Mouse (Mus musculus) bone marrow macrophage, adult 2 months (primary cell): ENCODE results near the gene Ptma. TPM values are rescaled to one million over a fixed set of nuclear protein-coding genes. Genes with fewer than 3 reads are reported as not detected.

Experiments
- H3K27ac ChIP-seq: 2 replicates; pipeline ENCODE4 v1.5.1; 2012; ENCODE audit warnings: low read depth, low read length; ENCODE audit not compliant: insufficient read depth
- H3K4me1 ChIP-seq: 2 replicates; pipeline ENCODE4 v1.6.1; 2012; ENCODE audit warnings: low read length; ENCODE audit not compliant: control insufficient read depth, insufficient read depth
- H3K4me3 ChIP-seq: 2 replicates; pipeline ENCODE4 v1.5.1; 2012; ENCODE audit warnings: mild to moderate bottlenecking, low read length, moderate library complexity; ENCODE audit not compliant: insufficient read depth
- CTCF ChIP-seq: IDR thresholded peaks from 2 replicates; pipeline ENCODE4 v1.5.1; 2012; ENCODE audit warnings: low read depth, mild to moderate bottlenecking, low read length, moderate library complexity
- POLR2A ChIP-seq: IDR thresholded peaks from 2 replicates; pipeline ENCODE4 v1.6.1; 2012; ENCODE audit warnings: mild to moderate bottlenecking, low read depth, low read length, borderline replicate concordance
- polyA plus RNA-seq: library from polyadenylated mRNA; stranded (reverse); fragments of >200 nt; gene quantifications from 2 replicates; pipeline ENCODE4 v1.2.4, GENCODE M21; 2012; ENCODE audit not compliant: missing spikeins, insufficient read depth, insufficient read length

Ptma gene
- polyA plus RNA-seq, 1 experiment = 1,364 TPM

DNA sequence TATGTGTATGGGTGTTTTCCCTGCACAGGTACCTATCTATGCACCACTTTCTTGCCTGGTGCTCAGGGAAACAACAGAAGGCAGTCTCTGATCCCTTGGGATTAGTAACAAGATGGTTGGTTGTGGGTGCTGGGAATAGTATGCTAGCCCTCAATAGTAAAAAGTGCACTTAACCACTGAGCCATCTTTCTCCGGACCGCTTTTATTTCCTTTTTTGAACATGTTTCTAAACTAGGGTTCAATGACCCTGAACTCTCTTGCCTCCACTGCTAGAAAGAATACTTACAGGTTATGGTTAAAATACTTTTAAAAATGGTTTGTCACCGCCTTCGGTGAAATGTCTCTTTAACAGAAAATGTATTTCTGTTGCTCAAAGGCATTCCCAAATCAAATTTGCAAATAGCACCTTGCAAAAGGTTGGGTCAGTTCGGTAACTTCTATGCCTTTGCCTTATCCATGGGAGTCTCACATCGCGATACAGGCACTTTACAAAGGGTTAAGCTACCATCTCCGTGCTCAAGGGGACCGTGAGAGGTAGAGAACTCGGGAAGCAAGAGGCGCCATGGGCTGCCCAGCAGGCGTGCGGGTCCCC is 39.7 kb upstream of the Ptma start:
- peak overlapping the region; percentile 81 for H3K4me3 ChIP-seq
- H3K4me1 ChIP-seq = peaks cover 19% of the 10 kb centered on the region
- no peak for TF ChIP-seq CTCF
- no peak; the same call in 1 of the 2 replicates for TF ChIP-seq POLR2A

DNA sequence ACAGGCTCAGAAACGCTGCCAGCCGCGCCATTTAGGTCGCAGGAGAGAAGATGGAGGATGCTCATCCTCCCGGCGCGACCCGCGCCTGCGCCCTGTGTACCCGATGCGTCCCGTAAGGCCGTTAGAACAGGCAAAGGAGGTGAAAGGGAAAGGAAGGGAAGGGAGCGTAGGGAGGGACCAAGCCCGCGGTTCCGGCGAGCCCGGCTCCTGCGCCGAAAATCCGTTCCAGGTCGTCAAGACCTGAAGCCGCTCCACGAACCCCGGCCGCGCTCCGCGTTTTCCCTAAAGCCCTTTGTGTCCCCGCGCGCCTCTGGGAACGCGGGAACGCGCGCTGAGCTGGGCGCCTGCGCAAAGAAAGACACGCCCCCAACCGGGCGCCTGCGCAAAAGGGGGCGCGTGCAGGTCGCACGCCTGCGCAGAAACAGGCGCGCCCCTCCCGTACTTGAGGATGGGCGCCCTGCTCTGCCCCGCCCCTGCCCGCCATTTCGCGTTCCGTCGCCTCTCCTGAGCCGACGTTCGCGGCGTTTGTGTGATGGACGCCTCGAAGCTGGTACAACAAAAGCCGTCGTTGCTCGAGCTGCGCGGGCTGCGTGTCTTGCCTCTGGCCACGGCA is 39.1 kb upstream of the Ptma start:
- Histone ChIP-seq H3K4me1 (peaks cover 25% of the 10 kb centered on the region), H3K4me3 (peak overlapping the region; percentile 82), H3K27ac (peak overlapping the region; percentile 84)
- TF ChIP-seq CTCF = no peak
- peak; percentile 89; the same call in 1 of the 2 replicates for TF ChIP-seq POLR2A

More for the DNA sequence above, 39.7 kb upstream of the Ptma start:
- H3K27ac ChIP-seq = peak overlapping the region; percentile 84

DNA sequence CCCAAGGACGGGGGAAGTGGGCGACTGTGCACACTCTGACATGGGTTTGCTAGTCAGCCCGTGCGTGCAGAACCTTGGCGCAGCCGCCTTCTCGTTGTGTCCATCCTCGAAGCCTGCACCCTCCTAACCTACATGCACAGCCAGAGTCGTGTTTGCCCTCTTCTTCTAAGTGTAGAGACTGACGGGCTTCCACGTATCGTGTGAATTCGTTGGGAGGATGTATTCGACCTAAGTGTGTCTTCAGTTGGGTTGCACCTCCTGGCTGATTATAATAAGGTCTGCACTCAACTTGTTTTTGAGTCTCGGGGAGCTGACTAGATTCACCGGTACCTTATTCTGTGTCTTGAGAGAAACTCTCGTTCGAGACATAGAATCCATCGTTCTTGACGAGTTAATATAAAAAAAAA is 38.6 kb upstream of the Ptma start:
- H3K4me3 ChIP-seq = peak overlapping the region; percentile 82
- peaks cover 29% of the 10 kb centered on the region for H3K4me1 ChIP-seq
- TF ChIP-seq POLR2A = no peak
- peak overlapping the region; percentile 68 for H3K27ac ChIP-seq

DNA sequence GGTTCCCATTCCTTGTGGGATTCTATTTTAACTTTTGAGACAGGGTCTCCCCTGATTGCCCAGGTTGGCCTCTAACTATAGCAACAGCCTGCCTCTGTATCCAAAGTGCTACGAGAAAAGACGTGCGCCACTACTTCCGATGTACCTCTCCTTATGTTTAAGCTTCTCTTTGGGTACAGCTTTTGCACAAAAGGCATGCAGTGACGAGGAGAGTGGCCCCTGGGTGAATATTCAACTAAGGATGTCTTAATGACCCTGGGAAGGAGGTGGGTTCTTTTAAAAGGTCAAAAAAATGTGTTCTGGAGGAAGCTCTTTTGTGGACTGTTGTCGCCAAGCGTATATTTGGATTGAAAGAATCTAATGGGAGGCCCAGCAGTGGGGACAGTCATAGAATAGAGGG is 38.2 kb upstream of the Ptma start:
- Histone ChIP-seq H3K4me1 (peaks cover 32% of the 10 kb centered on the region), H3K27ac (peak overlapping the region; percentile 68; the same call in 1 of the 2 replicates), H3K4me3 (peak overlapping the region; percentile 82)
- TF ChIP-seq CTCF (no peak), POLR2A (no peak)

DNA sequence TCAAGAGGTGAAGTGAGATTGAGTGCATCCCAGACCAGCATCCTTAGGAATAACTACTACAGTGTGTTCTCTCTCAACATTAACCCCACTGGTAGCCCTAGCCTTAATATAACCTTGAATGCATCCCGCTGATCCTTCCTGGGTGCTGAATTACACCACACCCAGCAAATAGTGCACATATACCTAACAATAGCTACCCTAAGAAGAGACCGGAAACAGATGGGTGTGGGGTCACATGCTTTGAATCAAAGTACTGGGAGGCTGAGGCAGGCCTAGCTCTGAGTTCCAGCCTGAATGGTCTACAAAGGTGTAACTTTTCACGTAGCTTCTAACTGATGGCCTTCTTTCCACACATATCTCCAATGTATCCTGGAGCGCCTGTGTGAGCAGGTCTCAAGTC is 37.8 kb upstream of the Ptma start:
- Histone ChIP-seq H3K4me3 (peak overlapping the region; percentile 82; the same call in 1 of the 2 replicates), H3K4me1 (peaks cover 32% of the 10 kb centered on the region), H3K27ac (no peak overlapping the region)

DNA sequence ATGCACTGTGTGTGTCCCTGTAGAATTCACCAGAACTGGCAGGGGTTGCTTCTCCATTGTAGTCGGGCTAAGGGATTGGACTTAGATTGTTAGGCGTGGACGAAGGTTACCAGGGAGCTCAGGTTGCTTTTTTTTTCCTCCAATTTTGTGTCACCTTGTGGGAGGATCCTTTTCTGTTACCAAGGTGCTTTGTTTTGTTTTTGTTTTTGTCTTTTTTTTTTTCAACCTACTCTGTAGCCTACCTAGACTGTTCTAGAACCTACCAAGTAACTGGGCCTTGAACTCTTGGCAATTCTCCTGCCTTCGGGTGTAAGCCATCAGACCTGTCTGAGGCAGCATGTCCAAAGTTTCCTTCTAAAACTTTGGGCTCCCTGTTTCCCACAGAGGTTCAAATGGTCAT is 36.6 kb upstream of the Ptma start:
- TF ChIP-seq CTCF (no peak), POLR2A (no peak)
- peaks cover 32% of the 10 kb centered on the region for H3K4me1 ChIP-seq
- no peak overlapping the region for H3K27ac ChIP-seq
- no peak overlapping the region for H3K4me3 ChIP-seq

More for the DNA sequence above, 37.8 kb upstream of the Ptma start:
- TF ChIP-seq CTCF (no peak), POLR2A (no peak)

DNA sequence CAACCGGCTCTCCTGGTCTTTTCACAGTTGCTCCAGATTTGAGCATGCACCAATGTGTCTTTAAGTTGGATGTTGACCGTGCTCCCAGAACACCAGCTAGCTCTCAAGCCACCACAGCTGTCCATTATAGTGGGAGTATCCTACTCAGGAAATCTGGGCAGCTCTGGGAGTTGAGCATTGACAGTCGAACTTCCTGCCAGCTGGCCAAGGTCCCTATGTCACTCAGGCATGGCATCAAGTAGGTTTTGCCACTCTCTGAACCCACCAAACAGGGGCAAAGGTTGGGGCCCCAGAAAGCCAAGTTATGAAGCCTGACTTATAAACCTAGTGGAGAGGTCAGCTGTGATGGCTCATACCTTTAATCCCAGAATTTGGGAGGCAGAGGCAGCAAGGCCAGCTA is 35.8 kb upstream of the Ptma start:
- H3K27ac ChIP-seq = no peak overlapping the region
- TF ChIP-seq CTCF (no peak), POLR2A (no peak)
- H3K4me1 ChIP-seq = peaks cover 32% of the 10 kb centered on the region
- H3K4me3 ChIP-seq = no peak overlapping the region

DNA sequence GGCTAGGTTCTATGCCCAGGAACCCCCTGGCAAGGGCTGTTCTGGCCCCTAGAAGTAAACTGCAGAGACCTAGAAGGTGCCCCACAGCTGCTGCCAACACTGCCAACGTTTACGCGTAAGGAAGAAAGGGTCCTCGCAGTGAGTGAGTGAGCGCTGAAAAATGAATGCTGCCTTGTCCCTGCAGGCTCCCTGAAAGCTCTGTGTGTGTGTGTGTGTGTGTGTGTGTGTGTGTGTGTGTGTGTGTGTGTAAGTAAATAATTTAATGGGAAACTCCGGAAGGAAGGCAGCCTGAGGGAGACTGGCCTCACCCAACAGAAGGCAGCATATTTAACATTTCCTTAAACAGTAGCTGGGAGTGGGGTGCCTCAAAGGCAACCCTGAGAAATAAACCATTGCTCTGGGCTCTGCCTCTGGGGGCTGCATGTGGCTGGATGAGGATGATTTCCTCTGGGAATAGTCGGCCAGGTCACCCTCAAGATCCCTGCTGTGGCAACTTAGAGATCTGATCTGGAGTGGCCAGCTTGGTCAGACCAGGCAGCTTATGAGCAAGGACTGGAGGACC is 34.9 kb upstream of the Ptma start:
- Histone ChIP-seq H3K27ac (peak overlapping the region; percentile 65), H3K4me3 (no peak overlapping the region), H3K4me1 (peaks cover 32% of the 10 kb centered on the region)
- TF ChIP-seq POLR2A = no peak
- TF ChIP-seq CTCF = no peak

DNA sequence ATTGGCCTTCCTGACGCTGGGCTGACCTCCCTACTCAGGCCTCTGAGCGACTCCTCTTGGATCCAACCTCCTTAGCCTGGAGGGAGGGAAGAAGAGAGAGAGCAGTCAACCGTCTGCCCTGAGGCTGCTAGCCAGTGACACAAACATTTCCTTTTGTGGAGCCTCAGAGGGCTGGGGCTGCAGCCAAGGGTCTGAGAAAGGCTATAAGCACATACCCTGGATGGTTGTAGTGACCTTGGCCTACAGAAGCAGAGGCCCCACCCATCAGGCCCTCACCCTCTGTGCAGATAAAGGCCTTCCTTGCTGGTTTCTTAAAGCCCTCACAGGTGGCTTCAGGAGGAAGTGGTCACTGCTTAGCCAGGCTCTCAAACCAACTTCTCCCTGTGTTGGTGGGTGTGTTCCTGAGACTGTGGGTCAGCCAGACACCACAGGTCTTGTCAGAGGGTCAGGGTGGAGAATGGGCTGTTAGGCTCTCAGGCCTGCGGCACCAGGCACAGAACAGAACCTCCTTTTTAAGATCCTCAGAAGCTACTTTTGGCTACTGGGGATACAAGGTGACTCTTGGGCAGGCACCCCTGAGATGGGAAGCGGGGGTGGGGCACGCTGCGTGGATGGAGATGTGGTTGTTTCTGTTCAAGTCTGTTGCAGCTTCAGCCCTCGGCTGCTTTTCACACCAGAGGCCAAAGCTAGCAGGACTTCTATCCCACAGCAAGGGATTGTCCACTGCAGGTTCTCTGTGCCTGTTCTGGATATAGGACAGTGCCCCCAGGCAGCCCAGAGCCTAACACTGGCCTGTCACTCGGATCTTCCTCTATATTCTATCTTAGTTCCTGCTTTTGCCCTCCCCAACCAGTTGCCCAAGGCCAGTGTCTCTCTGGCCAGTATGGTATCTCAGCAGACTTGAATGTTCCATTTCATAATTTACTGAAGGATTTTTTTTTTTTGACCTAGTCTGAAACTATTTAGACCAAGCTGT is 34.1 kb upstream of the Ptma start:
- H3K27ac ChIP-seq = peak overlapping the region; percentile 65
- H3K4me3 ChIP-seq = no peak overlapping the region

More for the DNA sequence above, 34.1 kb upstream of the Ptma start:
- peaks cover 32% of the 10 kb centered on the region for H3K4me1 ChIP-seq
- no peak for TF ChIP-seq CTCF
- no peak for TF ChIP-seq POLR2A
